Mouse (Mus musculus): ENCODE results near the gene N4bp3.

- no peak for TF ChIP-seq CTCF (IDR thresholded peaks at IDR 0.05; ENCODE audit: control insufficient read depth, insufficient read depth, insufficient read length)
- TF ChIP-seq MAX (IDR thresholded peaks at IDR 0.05), result peak; percentile 81
Measured at GRCm38 (mm10) chr11:51615601-51616000, 35.0 kb downstream of the N4bp3 start.

Measured in C2C12 (cell line).